Comparison of ENCODE assay signal across 22 mouse cellular contexts in the genomic region with DNA sequence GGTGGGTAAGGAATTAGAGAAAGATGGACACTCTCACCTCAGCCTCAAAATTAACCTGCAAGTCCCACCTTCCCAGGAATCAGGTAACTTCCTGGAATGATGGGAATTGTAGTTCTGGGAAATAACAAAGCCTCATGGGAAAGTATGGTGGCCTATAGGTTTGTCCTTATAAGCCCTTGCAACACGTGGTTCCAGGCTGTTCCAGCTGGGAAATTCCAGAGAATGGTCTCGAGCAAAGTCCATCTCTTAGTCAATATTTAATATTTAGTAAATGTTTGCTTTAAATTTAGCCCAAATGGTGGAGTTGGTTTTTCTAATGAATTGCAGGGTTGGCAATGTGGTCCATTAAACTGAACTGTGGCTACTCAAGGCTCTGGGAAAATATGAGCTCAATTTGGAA.
DNase-seq lines count a peak whose midpoint lies in the region; ATAC-seq and TF ChIP-seq lines count a peak whose summit lies in the region.
"Had no signal": no experiment of that assay in that cellular context is flagged by ENCODE, and none has a peak within 500 bp of the region (broad histone marks: within the 10 kb centered on the region; RNA-seq: fewer than 3 reads in every experiment).

No protein-coding gene starts in this region.

- H3K27me3 ChIP-seq in kidney, embryonic 15.5 days, result peaks cover 9% of the 10 kb centered on the region; the same call in 1 of the 2 replicates
- no peaks in the 10 kb centered on the region for H3K27me3 ChIP-seq in intestine, embryonic 15.5 days (replicated peaks)
- H3K27me3 ChIP-seq in kidney, postnatal 0 days (ENCODE audit: insufficient read depth, low read length), result no peaks in the 10 kb centered on the region
- H3K27me3 ChIP-seq in liver, postnatal 0 days (ENCODE audit: insufficient read depth, low read length), result no peaks in the 10 kb centered on the region
- H3K27me3 ChIP-seq in forebrain, embryonic 14.5 days (replicated peaks; ENCODE audit: control insufficient read depth, insufficient read depth, low read length), result no peaks in the 10 kb centered on the region
- no peaks in the 10 kb centered on the region for H3K27me3 ChIP-seq in hindbrain, postnatal 0 days (ENCODE audit: insufficient read depth, low read length)
- H3K27me3 ChIP-seq: liver, embryonic 15.5 days had no signal

- ATAC-seq in kidney, embryonic 15.5 days (replicated peaks; ENCODE audit: low FRiP score), result no peak
- peak; percentile 75 for ATAC-seq in intestine, embryonic 15.5 days
- peak; percentile 49; the same call in 1 of the 2 replicates for ATAC-seq in kidney, postnatal 0 days (replicated peaks; ENCODE audit: low FRiP score, low read depth)
- ATAC-seq in liver, postnatal 0 days, result peak; percentile 76
- ATAC-seq in granulocyte monocyte progenitor cell, adult 5-6 weeks (replicated peaks; ENCODE audit: poor library complexity, severe bottlenecking), result no peak
- no peak for ATAC-seq in forebrain, embryonic 14.5 days
- ATAC-seq in hindbrain, postnatal 0 days, result no peak
- ATAC-seq: forebrain, embryonic 13.5 days; lung, postnatal 0 days had no signal

- WGBS in kidney, embryonic 15.5 days, result 54% methylated on average over 2 of the region's 2 CpGs
- 37% methylated on average over 2 of the region's 2 CpGs for WGBS in intestine, embryonic 15.5 days
- 42% methylated on average over 2 of the region's 2 CpGs for WGBS in kidney, postnatal 0 days
- 30% methylated on average over 2 of the region's 2 CpGs for WGBS in liver, postnatal 0 days (ENCODE audit: insufficient replicate concordance)
- WGBS in forebrain, embryonic 14.5 days, result 61% methylated on average over 2 of the region's 2 CpGs
- 55% methylated on average over 2 of the region's 2 CpGs for WGBS in hindbrain, postnatal 0 days

- DNase-seq in kidney, adult 18-20 months, result peak; percentile 52
- DNase-seq in kidney, postnatal 0 days (ENCODE audit: low spot score), result peak; percentile 21
- no peak for DNase-seq in liver, postnatal 0 days
- DNase-seq in forebrain, embryonic 14.5 days (ENCODE audit: low spot score), result no peak
- DNase-seq in hindbrain, postnatal 0 days (ENCODE audit: low spot score), result no peak
- DNase-seq: adrenal gland, postnatal 10 days; cerebellum, adult 8-10 months; cerebellum, postnatal 36 days; embryo, embryonic 11 days; gastrocnemius, postnatal 36 days; layer of hippocampus, postnatal 36 days; right cerebral cortex, adult 18-20 months; thymus, postnatal 36 days had no signal

- H3K9ac ChIP-seq in kidney, embryonic 15.5 days, result no peak overlapping the region
- no peak overlapping the region for H3K9ac ChIP-seq in intestine, embryonic 15.5 days
- no peak overlapping the region for H3K9ac ChIP-seq in kidney, postnatal 0 days (ENCODE audit: low read depth, low read length)
- H3K9ac ChIP-seq in liver, postnatal 0 days (replicated peaks), result no peak overlapping the region
- H3K9ac ChIP-seq in forebrain, embryonic 14.5 days (ENCODE audit: low read length), result no peak overlapping the region
- H3K9ac ChIP-seq in hindbrain, postnatal 0 days (replicated peaks; ENCODE audit: low read length), result no peak overlapping the region
- H3K9ac ChIP-seq: forebrain, embryonic 13.5 days; hindbrain, embryonic 12.5 days; liver, embryonic 15.5 days had no signal

- no peaks in the 10 kb centered on the region for H3K36me3 ChIP-seq in kidney, embryonic 15.5 days
- no peaks in the 10 kb centered on the region for H3K36me3 ChIP-seq in intestine, embryonic 15.5 days
- H3K36me3 ChIP-seq in kidney, postnatal 0 days (ENCODE audit: insufficient read depth, low read length), result no peaks in the 10 kb centered on the region
- H3K36me3 ChIP-seq in liver, postnatal 0 days (replicated peaks; ENCODE audit: insufficient read depth, low read length), result no peaks in the 10 kb centered on the region
- no peaks in the 10 kb centered on the region for H3K36me3 ChIP-seq in forebrain, embryonic 14.5 days (ENCODE audit: control insufficient read depth, insufficient read depth, low read length)
- no peaks in the 10 kb centered on the region for H3K36me3 ChIP-seq in hindbrain, postnatal 0 days (ENCODE audit: insufficient read depth, low read length)
- H3K36me3 ChIP-seq: hindbrain, embryonic 12.5 days; liver, embryonic 15.5 days had no signal

- H3K4me3 ChIP-seq in kidney, embryonic 15.5 days (replicated peaks), result no peak overlapping the region
- no peak overlapping the region for H3K4me3 ChIP-seq in intestine, embryonic 15.5 days (replicated peaks)
- H3K4me3 ChIP-seq in kidney, postnatal 0 days (replicated peaks; ENCODE audit: low read depth, low read length), result no peak overlapping the region
- no peak overlapping the region for H3K4me3 ChIP-seq in liver, postnatal 0 days (ENCODE audit: low read depth, low read length)
- no peak overlapping the region for H3K4me3 ChIP-seq in forebrain, embryonic 14.5 days (ENCODE audit: low read depth, low read length)
- no peak overlapping the region for H3K4me3 ChIP-seq in hindbrain, postnatal 0 days (ENCODE audit: low read length)
- H3K4me3 ChIP-seq: forebrain, embryonic 13.5 days; hindbrain, embryonic 12.5 days; layer of hippocampus, adult 2 months; liver, embryonic 15.5 days had no signal

- H3K4me1 ChIP-seq in kidney, embryonic 15.5 days, result 0 out of 2 replicates have a peak, but pooled peaks cover 3% of the 10 kb centered on the region
- H3K4me1 ChIP-seq in intestine, embryonic 15.5 days (replicated peaks), result 0 out of 2 replicates have a peak, but pooled peaks cover 10% of the 10 kb centered on the region
- no peaks in the 10 kb centered on the region for H3K4me1 ChIP-seq in kidney, postnatal 0 days (replicated peaks; ENCODE audit: insufficient read depth, low read length)
- H3K4me1 ChIP-seq in liver, postnatal 0 days (ENCODE audit: insufficient read depth), result peaks cover 8% of the 10 kb centered on the region; the same call in 1 of the 2 replicates
- 0 out of 2 replicates have a peak, but pooled peaks cover 2% of the 10 kb centered on the region for H3K4me1 ChIP-seq in forebrain, embryonic 14.5 days (ENCODE audit: control insufficient read depth, insufficient read depth, low read length)
- no peaks in the 10 kb centered on the region for H3K4me1 ChIP-seq in hindbrain, postnatal 0 days (ENCODE audit: insufficient read depth, low read length)
- H3K4me1 ChIP-seq: liver, embryonic 15.5 days had no signal

- TF ChIP-seq EP300 in liver, postnatal 0 days (IDR thresholded peaks at IDR 0.05; ENCODE audit: low read depth), result 0 out of 2 replicates have a peak, but pooled peaks have one; percentile 20

- H3K4me2 ChIP-seq in kidney, embryonic 15.5 days, result no peak overlapping the region
- no peak overlapping the region for H3K4me2 ChIP-seq in intestine, embryonic 15.5 days (replicated peaks)
- H3K4me2 ChIP-seq in kidney, postnatal 0 days (ENCODE audit: low read length), result no peak overlapping the region
- no peak overlapping the region for H3K4me2 ChIP-seq in liver, postnatal 0 days (ENCODE audit: low read depth, low read length)
- H3K4me2 ChIP-seq in forebrain, embryonic 14.5 days (ENCODE audit: low read length), result no peak overlapping the region
- H3K4me2 ChIP-seq in hindbrain, postnatal 0 days (ENCODE audit: low read depth, low read length), result no peak overlapping the region
- H3K4me2 ChIP-seq: forebrain, embryonic 13.5 days; hindbrain, embryonic 12.5 days; liver, embryonic 15.5 days; midbrain, embryonic 11.5 days had no signal

- no peak for TF ChIP-seq CTCF in kidney, postnatal 0 days (IDR thresholded peaks at IDR 0.05; ENCODE audit: low read depth)
- no peak for TF ChIP-seq CTCF in liver, postnatal 0 days (IDR thresholded peaks at IDR 0.05; ENCODE audit: low read depth)
- TF ChIP-seq CTCF in hindbrain, postnatal 0 days (IDR thresholded peaks at IDR 0.05; ENCODE audit: low read depth), result no peak

- H3K27ac ChIP-seq in kidney, embryonic 15.5 days, result no peak overlapping the region
- no peak overlapping the region for H3K27ac ChIP-seq in intestine, embryonic 15.5 days
- no peak overlapping the region for H3K27ac ChIP-seq in kidney, postnatal 0 days
- H3K27ac ChIP-seq in liver, postnatal 0 days (ENCODE audit: low read depth), result 0 out of 2 replicates have a peak overlapping the region, but pooled peaks have one; percentile 3
- H3K27ac ChIP-seq in forebrain, embryonic 14.5 days (ENCODE audit: low read depth, low read length), result no peak overlapping the region
- H3K27ac ChIP-seq in hindbrain, postnatal 0 days, result no peak overlapping the region
- H3K27ac ChIP-seq: forebrain, embryonic 13.5 days; hindbrain, embryonic 12.5 days; layer of hippocampus, adult 2 months; liver, embryonic 15.5 days had no signal

- no peaks in the 10 kb centered on the region for H3K9me3 ChIP-seq in kidney, embryonic 15.5 days (replicated peaks)
- H3K9me3 ChIP-seq in intestine, embryonic 15.5 days, result no peaks in the 10 kb centered on the region
- no peaks in the 10 kb centered on the region for H3K9me3 ChIP-seq in kidney, postnatal 0 days (replicated peaks; ENCODE audit: low read length)
- H3K9me3 ChIP-seq in liver, postnatal 0 days (ENCODE audit: low read length), result no peaks in the 10 kb centered on the region
- no peaks in the 10 kb centered on the region for H3K9me3 ChIP-seq in forebrain, embryonic 14.5 days (replicated peaks; ENCODE audit: control insufficient read depth, low read length)
- no peaks in the 10 kb centered on the region for H3K9me3 ChIP-seq in hindbrain, postnatal 0 days (ENCODE audit: low read length)
- H3K9me3 ChIP-seq: forebrain, embryonic 13.5 days; hindbrain, embryonic 12.5 days; liver, embryonic 15.5 days had no signal

Comparison
In these comparisons a context has a peak if more than half of its experiments do, and no peak if none do; other contexts are left out.
1. ATAC-seq: peak in intestine, embryonic 15.5 days (single experiment), kidney, postnatal 0 days (single experiment) and liver, postnatal 0 days (single experiment); none in kidney, embryonic 15.5 days (single experiment), granulocyte monocyte progenitor cell, adult 5-6 weeks (single experiment), forebrain, embryonic 14.5 days (single experiment) and hindbrain, postnatal 0 days (single experiment).
2. DNase-seq: peak in kidney, adult 18-20 months (single experiment) and kidney, postnatal 0 days (single experiment); none in liver, postnatal 0 days (single experiment), forebrain, embryonic 14.5 days (single experiment) and hindbrain, postnatal 0 days (single experiment).